Mouse (Mus musculus) lung, postnatal 25 days (tissue): ENCODE results near the gene Pde9a.

Experiments used
- DNase-seq: peaks from one replicate; pipeline ENCODE4 v3.0.0; 2022; ENCODE audit warnings: low spot score

Gene Pde9a

GRCm38 (mm10) chr17:31433978-31434797 lies 48.2 kb downstream of the Pde9a start:
- peak; percentile 56 for DNase-seq

- no peak for DNase-seq
These were observed 48.9 kb downstream of the Pde9a start for GRCm38 (mm10) chr17:31434825-31435325.

GRCm38 (mm10) chr17:31435934-31436813 lies 50.2 kb downstream of the Pde9a start:
- no peak for DNase-seq

GRCm38 (mm10) chr17:31436814-31437406 lies 50.9 kb downstream of the Pde9a start:
- no peak for DNase-seq

- no peak for DNase-seq
These were observed 51.5 kb downstream of the Pde9a start for GRCm38 (mm10) chr17:31437482-31437881.

- DNase-seq = no peak
These were observed 54.0 kb downstream of the Pde9a start for GRCm38 (mm10) chr17:31439978-31440377.

GRCm38 (mm10) chr17:31442513-31442912 lies 56.5 kb downstream of the Pde9a start:
- DNase-seq = peak; percentile 66

GRCm38 (mm10) chr17:31444251-31444650 lies 58.2 kb downstream of the Pde9a start:
- no peak for DNase-seq

GRCm38 (mm10) chr17:31445061-31445731 lies 59.2 kb downstream of the Pde9a start:
- DNase-seq = peak; percentile 79

- no peak for DNase-seq
These were observed 61.8 kb downstream of the Pde9a start for GRCm38 (mm10) chr17:31447766-31448165.

GRCm38 (mm10) chr17:31448519-31448918 lies 62.5 kb downstream of the Pde9a start:
- no peak for DNase-seq

GRCm38 (mm10) chr17:31450206-31450605 lies 64.2 kb downstream of the Pde9a start:
- DNase-seq = no peak

- no peak for DNase-seq
These were observed 65.2 kb downstream of the Pde9a start for GRCm38 (mm10) chr17:31451179-31451708.

GRCm38 (mm10) chr17:31452816-31453215 lies 66.8 kb downstream of the Pde9a start:
- peak; percentile 23 for DNase-seq

GRCm38 (mm10) chr17:31453476-31453875 lies 67.5 kb downstream of the Pde9a start:
- peak; percentile 62 for DNase-seq

- no peak for DNase-seq
These were observed 68.0 kb downstream of the Pde9a start for GRCm38 (mm10) chr17:31454056-31454455.

GRCm38 (mm10) chr17:31456723-31457567 lies 70.9 kb downstream of the Pde9a start:
- peak; percentile 79 for DNase-seq

GRCm38 (mm10) chr17:31460416-31460815 lies 74.4 kb downstream of the Pde9a start:
- no peak for DNase-seq

- no peak for DNase-seq
These were observed 76.5 kb downstream of the Pde9a start for GRCm38 (mm10) chr17:31462506-31462905.

GRCm38 (mm10) chr17:31466854-31467253 lies 80.8 kb downstream of the Pde9a start:
- DNase-seq = no peak

GRCm38 (mm10) chr17:31468496-31468895 lies 82.5 kb downstream of the Pde9a start:
- DNase-seq = no peak
